Mouse (Mus musculus) skeletal muscle tissue, adult 2 months (tissue): ENCODE results near the gene Filip1l.

Experiments used
- DNase-seq: peaks from one replicate; pipeline ENCODE4 v3.0.0-alpha.2; 2012; ENCODE audit warnings: low read depth, low spot score

Gene Filip1l

GRCm38 (mm10) chr16:57433173-57433572, 80.3 kb downstream of the Filip1l start:
- DNase-seq, result no peak

GRCm38 (mm10) chr16:57433671-57434070, 80.8 kb downstream of the Filip1l start:
- no peak for DNase-seq

GRCm38 (mm10) chr16:57434640-57435039, 81.7 kb downstream of the Filip1l start:
- no peak for DNase-seq

- DNase-seq, result no peak
Observed at GRCm38 (mm10) chr16:57437523-57438287, 84.8 kb downstream of the Filip1l start.

GRCm38 (mm10) chr16:57438288-57438685, 85.4 kb downstream of the Filip1l start:
- DNase-seq, result no peak

GRCm38 (mm10) chr16:57439206-57439605, 86.3 kb downstream of the Filip1l start:
- DNase-seq, result no peak

GRCm38 (mm10) chr16:57440706-57441437, 88.0 kb downstream of the Filip1l start:
- no peak for DNase-seq

GRCm38 (mm10) chr16:57445096-57446094, 92.5 kb downstream of the Filip1l start:
- DNase-seq, result no peak

GRCm38 (mm10) chr16:57453009-57453408, 100.1 kb downstream of the Filip1l start:
- DNase-seq, result no peak

GRCm38 (mm10) chr16:57454106-57454763, 101.3 kb downstream of the Filip1l start:
- DNase-seq, result no peak

GRCm38 (mm10) chr16:57455573-57455972, 102.7 kb downstream of the Filip1l start:
- no peak for DNase-seq

- no peak for DNase-seq
Observed at GRCm38 (mm10) chr16:57456003-57456402, 103.1 kb downstream of the Filip1l start.

- no peak for DNase-seq
Observed at GRCm38 (mm10) chr16:57465386-57465913, 112.6 kb downstream of the Filip1l start.

GRCm38 (mm10) chr16:57469301-57469700, 116.4 kb downstream of the Filip1l start:
- DNase-seq, result no peak

GRCm38 (mm10) chr16:57469869-57470268, 117.0 kb downstream of the Filip1l start:
- no peak for DNase-seq

GRCm38 (mm10) chr16:57470286-57470830, 117.5 kb downstream of the Filip1l start:
- no peak for DNase-seq

GRCm38 (mm10) chr16:57471071-57471470, 118.2 kb downstream of the Filip1l start:
- DNase-seq, result no peak

GRCm38 (mm10) chr16:57473415-57474085, 120.7 kb downstream of the Filip1l start:
- DNase-seq, result peak; percentile 78

- DNase-seq, result peak; percentile 80
Observed at GRCm38 (mm10) chr16:57478451-57478850, 125.6 kb downstream of the Filip1l start.

GRCm38 (mm10) chr16:57479776-57480175, 126.9 kb downstream of the Filip1l start:
- no peak for DNase-seq
